Mouse (Mus musculus) myocyte (in vitro differentiated cells): Measurements from ENCODE around the gene Ksr2. TPM values are rescaled to one million over a fixed set of nuclear protein-coding genes. Genes with fewer than 3 reads are reported as not detected.

Experiments
- H3K27me3 ChIP-seq: one replicate; pipeline ENCODE4 v1.6.1; 2011; ENCODE audit not compliant: control insufficient read depth, insufficient read depth, insufficient read length
- H3K36me3 ChIP-seq: one replicate; pipeline ENCODE4 v1.6.1; 2011; ENCODE audit not compliant: control insufficient read depth, insufficient read depth
- H3K4me2 ChIP-seq: one replicate; pipeline ENCODE4 v1.6.1; 2011; ENCODE audit warnings: low read depth, control low read depth
- H3K4me3 ChIP-seq: one replicate; pipeline ENCODE4 v1.5.1; 2011; ENCODE audit warnings: mild to moderate bottlenecking, control low read depth, moderate library complexity
- H3K79me2 ChIP-seq: one replicate; pipeline ENCODE4 v1.6.1; 2011; ENCODE audit not compliant: control insufficient read depth, insufficient read depth
- H3ac ChIP-seq: one replicate; pipeline ENCODE4 v1.6.1; 2011; ENCODE audit not compliant: control insufficient read depth, insufficient read length
- CEBPB ChIP-seq: IDR thresholded peaks from 2 replicates; pipeline ENCODE4 v1.6.1; 2011; ENCODE audit warnings: mild to moderate bottlenecking, moderate library complexity; ENCODE audit not compliant: poor library complexity, insufficient read depth, severe bottlenecking
- E2F4 ChIP-seq: IDR thresholded peaks from one replicate; pipeline ENCODE4 v1.6.1; 2011; ENCODE audit warnings: mild to moderate bottlenecking, control low read depth, moderate library complexity; ENCODE audit not compliant: insufficient read depth
- MAX ChIP-seq: IDR thresholded peaks from one replicate; pipeline ENCODE4 v1.6.1; 2011; ENCODE audit warnings: low read depth, mild to moderate bottlenecking, control low read depth
- MYOD1 ChIP-seq, 3 experiments: IDR thresholded peaks; one replicate each; pipeline ENCODE4 v1.6.1; 2011; ENCODE audit warnings: control low read depth in 2 of 3, low read depth in 2 of 3, mild to moderate bottlenecking in 2 of 3, moderate library complexity in 1 of 3; ENCODE audit not compliant: insufficient read length in 2 of 3, control insufficient read depth in 1 of 3
- MYOG ChIP-seq, 3 experiments: IDR thresholded peaks; one replicate each; pipeline ENCODE4 v1.6.1; 2011; ENCODE audit warnings: control low read depth in 2 of 3, low read depth in 2 of 3, mild to moderate bottlenecking in 2 of 3; ENCODE audit not compliant: insufficient read length in 2 of 3, control insufficient read depth in 1 of 3, insufficient read depth in 1 of 3
- POLR2A ChIP-seq: IDR thresholded peaks from one replicate; pipeline ENCODE4 v1.6.1; 2011; ENCODE audit warnings: low read depth, mild to moderate bottlenecking, control low read depth, moderate library complexity; ENCODE audit not compliant: insufficient read length
- POLR2AphosphoS2 ChIP-seq: IDR thresholded peaks from one replicate; pipeline ENCODE4 v1.6.1; 2011; ENCODE audit warnings: low read depth, control low read depth; ENCODE audit not compliant: insufficient read length
- REST ChIP-seq: IDR thresholded peaks from one replicate; pipeline ENCODE4 v1.6.1; 2011; ENCODE audit warnings: mild to moderate bottlenecking, control low read depth, moderate library complexity; ENCODE audit not compliant: insufficient read depth, insufficient read length
- SRF ChIP-seq: IDR thresholded peaks from one replicate; pipeline ENCODE4 v1.6.1; 2011; ENCODE audit warnings: low read depth; ENCODE audit not compliant: control insufficient read depth, insufficient read length
- TCF12 ChIP-seq: IDR thresholded peaks from one replicate; pipeline ENCODE4 v1.6.1; 2011; ENCODE audit warnings: mild to moderate bottlenecking, control low read depth; ENCODE audit not compliant: poor library complexity, insufficient read depth, severe bottlenecking
- TCF3 ChIP-seq: IDR thresholded peaks from one replicate; pipeline ENCODE4 v1.6.1; 2011; ENCODE audit warnings: low read depth, control low read depth; ENCODE audit not compliant: insufficient read length
- USF1 ChIP-seq: IDR thresholded peaks from one replicate; pipeline ENCODE4 v1.6.1; 2011; ENCODE audit warnings: low read depth, mild to moderate bottlenecking, control low read depth, moderate library complexity
- polyA plus RNA-seq: library from polyadenylated mRNA; unstranded; fragments of >200 nt; fragmentation: generic; extraction: Trizol; gene quantifications from one replicate; pipeline ENCODE4 v1.2.1, GENCODE M21; 2012; ENCODE audit warnings: missing spikeins

The Ksr2 gene
- polyA plus RNA-seq, 1 experiment: 0.02 TPM

DNA sequence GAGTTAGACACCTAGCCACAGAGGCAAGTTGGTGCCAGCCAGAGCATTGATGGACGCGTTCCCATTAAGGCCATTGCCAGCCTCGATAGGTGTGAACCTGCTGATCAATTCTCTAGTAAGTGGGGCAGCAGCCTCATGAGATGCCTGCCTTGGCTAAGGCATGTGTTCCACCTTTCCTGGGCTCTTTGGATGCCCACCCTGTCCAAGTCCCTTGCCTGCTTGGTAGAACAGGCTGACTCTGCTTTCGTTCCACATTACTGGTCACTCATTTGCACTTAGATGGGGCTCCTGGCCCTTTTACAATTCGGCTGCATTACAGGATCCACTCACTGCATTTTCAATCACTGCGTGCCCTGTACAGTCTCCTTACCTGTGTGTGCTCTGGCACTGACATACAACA is 263.4 kb downstream of the Ksr2 start:
- Histone ChIP-seq H3K36me3 (no peaks in the 10 kb centered on the region), H3K27me3 (no peaks in the 10 kb centered on the region), H3K79me2 (no peaks in the 10 kb centered on the region), H3K4me3 (no peak overlapping the region), H3ac (no peak overlapping the region), H3K4me2 (no peak overlapping the region)
- TF ChIP-seq POLR2AphosphoS2 (no peak), MYOD1 (IDR thresholded peaks at IDR 0.05; ENCODE audit: control insufficient read depth in 1 of 3, insufficient read length in 2 of 3, low read depth in 2 of 3) (no peak), TCF12 (no peak), MAX (no peak), CEBPB (no peak), TCF3 (no peak), MYOG (IDR thresholded peaks at IDR 0.05; ENCODE audit: control insufficient read depth in 1 of 3, insufficient read depth in 1 of 3, insufficient read length in 2 of 3, low read depth in 2 of 3) (no peak), REST (no peak), SRF (no peak), USF1 (no peak), E2F4 (no peak), POLR2A (no peak)

DNA sequence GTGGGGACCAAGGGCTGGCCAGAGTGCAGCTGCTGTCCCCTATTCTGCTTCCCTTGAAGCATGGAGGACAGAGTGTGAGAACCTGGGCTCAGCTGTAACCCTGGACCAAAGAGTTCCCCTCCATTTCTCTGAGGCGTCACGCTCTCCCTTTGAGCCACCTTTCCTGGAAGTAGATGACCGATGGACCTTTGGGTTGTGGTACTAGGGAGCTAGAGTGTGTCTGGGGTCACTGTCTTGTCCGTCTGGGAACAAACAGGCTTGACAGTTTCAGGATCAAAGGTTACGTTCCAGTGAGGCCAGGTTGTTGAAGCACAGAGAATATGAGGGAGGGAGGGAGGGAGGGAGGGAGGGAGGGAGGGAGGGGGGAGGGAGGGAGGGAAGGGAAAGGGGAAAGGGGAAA is 264.6 kb downstream of the Ksr2 start:
- H3K4me3 ChIP-seq: no peak overlapping the region
- no peak overlapping the region for H3ac ChIP-seq
- H3K36me3 ChIP-seq: no peaks in the 10 kb centered on the region
- no peaks in the 10 kb centered on the region for H3K27me3 ChIP-seq
- no peaks in the 10 kb centered on the region for H3K79me2 ChIP-seq
- H3K4me2 ChIP-seq: no peak overlapping the region
- TF ChIP-seq REST: no peak
- TF ChIP-seq E2F4: no peak

DNA sequence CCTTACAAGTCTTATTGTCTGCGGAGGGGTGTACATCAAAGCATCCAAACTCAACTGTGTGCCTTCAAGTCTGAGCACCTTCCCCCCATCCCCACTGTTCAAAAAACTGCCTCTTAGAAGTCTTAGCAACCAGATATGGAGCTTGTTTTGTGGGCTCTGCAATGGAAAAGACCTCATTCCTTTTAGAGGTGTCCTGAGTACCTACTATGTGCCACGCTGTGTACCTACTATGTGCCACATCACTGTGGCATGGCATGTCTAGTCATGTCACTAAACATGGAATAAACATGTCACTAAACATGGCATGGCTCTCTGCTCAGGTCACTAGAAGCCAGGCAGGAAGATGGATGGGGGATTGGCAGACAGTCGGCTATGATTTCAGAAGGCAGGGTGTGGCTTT is 268.4 kb downstream of the Ksr2 start:
- no peak for TF ChIP-seq POLR2AphosphoS2
- TF ChIP-seq REST: no peak
- no peak for TF ChIP-seq SRF
- H3ac ChIP-seq: no peak overlapping the region

GRCm38 (mm10) chr5:117684491-117684890 is 270.7 kb downstream of the Ksr2 start:
- Histone ChIP-seq H3K79me2 (no peaks in the 10 kb centered on the region), H3K4me2 (no peak overlapping the region), H3K4me3 (no peak overlapping the region), H3K36me3 (no peaks in the 10 kb centered on the region), H3ac (no peak overlapping the region), H3K27me3 (no peaks in the 10 kb centered on the region)
- TF ChIP-seq REST (no peak), TCF3 (no peak), USF1 (no peak), MYOG (IDR thresholded peaks at IDR 0.05; ENCODE audit: control insufficient read depth in 1 of 3, insufficient read depth in 1 of 3, insufficient read length in 2 of 3, low read depth in 2 of 3) (no peak), SRF (no peak), TCF12 (no peak), E2F4 (no peak), POLR2A (no peak), POLR2AphosphoS2 (no peak), CEBPB (no peak), MYOD1 (IDR thresholded peaks at IDR 0.05; ENCODE audit: control insufficient read depth in 1 of 3, insufficient read length in 2 of 3, low read depth in 2 of 3) (no peak)

More for the DNA sequence above, 268.4 kb downstream of the Ksr2 start:
- Histone ChIP-seq H3K4me3 (no peak overlapping the region), H3K4me2 (no peak overlapping the region), H3K27me3 (no peaks in the 10 kb centered on the region), H3K79me2 (no peaks in the 10 kb centered on the region), H3K36me3 (no peaks in the 10 kb centered on the region)

DNA sequence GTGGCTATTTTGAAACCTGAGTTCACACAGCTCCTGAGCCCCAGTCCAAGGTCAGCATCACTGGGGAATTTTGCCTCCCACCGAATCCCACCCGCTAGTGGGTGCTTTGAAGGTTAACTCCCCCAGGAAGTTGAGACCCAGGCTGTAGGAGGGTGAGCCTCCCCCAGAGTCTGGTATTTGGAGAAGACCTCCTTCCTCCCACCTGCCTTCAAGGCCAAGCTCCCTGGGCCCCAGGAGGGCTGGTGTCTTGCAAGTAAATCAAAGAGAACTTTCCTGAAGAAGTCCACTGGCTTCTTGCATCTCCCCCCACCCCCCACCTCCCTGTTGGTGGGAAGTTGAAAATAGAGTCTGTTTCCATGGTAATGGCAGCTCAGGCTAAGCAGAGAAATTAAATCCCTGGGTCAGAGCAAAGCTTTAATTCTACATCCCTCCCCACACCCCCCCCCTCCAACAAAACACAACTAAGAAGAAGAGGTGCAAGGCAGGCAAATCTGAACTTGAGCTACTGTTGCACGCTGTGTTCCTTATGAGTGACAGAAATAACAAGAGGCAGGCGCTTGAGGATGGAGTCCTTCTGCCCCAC is 274.1 kb downstream of the Ksr2 start:
- no peak overlapping the region for H3ac ChIP-seq
- no peaks in the 10 kb centered on the region for H3K79me2 ChIP-seq
- H3K4me3 ChIP-seq: no peak overlapping the region
- no peak overlapping the region for H3K4me2 ChIP-seq
- H3K36me3 ChIP-seq: no peaks in the 10 kb centered on the region
- H3K27me3 ChIP-seq: no peaks in the 10 kb centered on the region
- TF ChIP-seq MAX: no peak
- no peak for TF ChIP-seq E2F4
- TF ChIP-seq MYOG (IDR thresholded peaks at IDR 0.05; ENCODE audit: control insufficient read depth in 1 of 3, insufficient read depth in 1 of 3, insufficient read length in 2 of 3, low read depth in 2 of 3): no peak
- TF ChIP-seq CEBPB: no peak
- TF ChIP-seq POLR2AphosphoS2: no peak
- TF ChIP-seq TCF12: no peak
- TF ChIP-seq TCF3: no peak
- TF ChIP-seq USF1: no peak
- TF ChIP-seq MYOD1 (IDR thresholded peaks at IDR 0.05; ENCODE audit: control insufficient read depth in 1 of 3, insufficient read length in 2 of 3, low read depth in 2 of 3): no peak
- no peak for TF ChIP-seq REST
